Mouse (Mus musculus) midbrain, postnatal 0 days (tissue): ENCODE data around the gene Rere. TPM values are rescaled to one million over a fixed set of nuclear protein-coding genes. Genes with fewer than 3 reads are reported as not detected.
A peak's percentile ranks its signal among the peaks of the same experiment; 100 is the strongest.

Experiments
- ATAC-seq: fragments of 200-750 bp; cut with Nextera tagmentation; 2 replicates; pipeline ENCODE4 v1.8.0; 2017; ENCODE audit warnings: moderate number of reproducible peaks, mild to moderate bottlenecking, moderate TSS enrichment, moderate library complexity; ENCODE audit not compliant: low FRiP score
- DNase-seq: peaks from one replicate; pipeline ENCODE4 v3.0.0-alpha.2; 2015; ENCODE audit warnings: low spot score
- H3K27ac ChIP-seq: fragments of 300-500 bp; sonication (generic); 2 replicates; pipeline ENCODE4 v1.5.1; 2014; ENCODE audit warnings: low read depth, mild to moderate bottlenecking, low read length, mixed read lengths
- H3K27me3 ChIP-seq: fragments of 300-500 bp; sonication (generic); 2 replicates; pipeline ENCODE4 v1.6.1; 2014; ENCODE audit warnings: low read length, control low read depth, mixed read lengths; ENCODE audit not compliant: insufficient read depth
- H3K36me3 ChIP-seq: fragments of 300-500 bp; sonication (generic); 2 replicates; pipeline ENCODE4 v1.6.1; 2014; ENCODE audit warnings: low read length, control low read depth, mixed read lengths; ENCODE audit not compliant: insufficient read depth
- H3K4me1 ChIP-seq: fragments of 300-500 bp; sonication (generic); 2 replicates; pipeline ENCODE4 v1.6.1; 2014; ENCODE audit warnings: mild to moderate bottlenecking, control low read depth, antibody characterized with exemption, low read length, mixed read lengths; ENCODE audit not compliant: insufficient read depth
- H3K4me2 ChIP-seq: fragments of 300-500 bp; sonication (generic); 2 replicates; pipeline ENCODE4 v1.6.1; 2014; ENCODE audit warnings: low read depth, mild to moderate bottlenecking, low read length, mixed read lengths; ENCODE audit not compliant: poor library complexity, severe bottlenecking
- H3K4me3 ChIP-seq: fragments of 300-500 bp; sonication (generic); 2 replicates; pipeline ENCODE4 v1.5.1; 2014; ENCODE audit warnings: low read depth, mild to moderate bottlenecking, low read length, moderate library complexity
- H3K9ac ChIP-seq: fragments of 300-500 bp; sonication (generic); replicated peaks from 2 replicates; pipeline ENCODE4 v1.6.1; 2014; ENCODE audit warnings: mild to moderate bottlenecking, low read length, moderate library complexity, mixed read lengths; ENCODE audit not compliant: poor library complexity, severe bottlenecking
- H3K9me3 ChIP-seq: fragments of 300-500 bp; sonication (generic); 2 replicates; pipeline ENCODE4 v1.6.1; 2016; ENCODE audit warnings: low read length, control low read depth
- CTCF ChIP-seq: IDR thresholded peaks from 2 replicates; pipeline ENCODE4 v1.5.1; 2016; ENCODE audit warnings: antibody characterized with exemption, mild to moderate bottlenecking
- WGBS: fragments of 180-500 bp; shearing (Covaris S2); extraction: QIAGEN DNeasy Blood & Tissue Kit; methylation state at CpG from one replicate; pipeline ENCODE4 v1.1.7; 2014; 5-methylcytosine and 5-hydroxymethylcytosine counted together
- polyA plus RNA-seq: library from polyadenylated mRNA; unstranded; fragments of >200 nt; fragmentation: Nextera tagmentation; extraction: Ambion mirVana; gene quantifications from 2 replicates; pipeline ENCODE4 v1.2.1, GENCODE M21; 2015
- total RNA-seq: library from RNA; depleted of rRNA; stranded (reverse); fragments of >200 nt; gene quantifications from 2 replicates; pipeline ENCODE4 v1.2.3, GENCODE M21; 2014

Gene Rere
- total and polyA plus RNA-seq, 2 experiments from 2014 or later = 22.7 to 36.8 TPM

DNA sequence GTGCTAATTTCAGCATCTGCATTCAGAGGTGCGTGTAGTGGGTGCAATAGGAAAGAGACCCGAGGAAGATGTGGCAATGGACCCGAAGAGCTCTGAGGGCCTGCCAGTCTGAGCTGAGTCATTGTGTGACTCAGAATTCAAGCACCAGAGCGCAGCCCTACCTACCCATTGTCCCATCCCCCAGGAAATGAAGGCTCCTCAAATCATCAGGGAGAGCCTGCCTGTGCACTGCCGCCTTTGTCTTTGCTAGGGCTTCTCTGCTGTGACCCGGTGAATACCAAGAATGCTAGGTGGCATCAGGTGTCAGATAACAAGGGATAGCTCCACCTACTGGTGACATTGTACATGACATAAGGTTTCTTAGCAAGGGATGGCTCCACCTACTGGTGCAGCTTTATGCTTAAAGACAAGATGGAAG is 41.5 kb upstream of the Rere start:
- no peaks in the 10 kb centered on the region for H3K27me3 ChIP-seq
- peaks cover 37% of the 10 kb centered on the region for H3K36me3 ChIP-seq
- peak; percentile 97 for DNase-seq
- no peaks in the 10 kb centered on the region for H3K9me3 ChIP-seq
- H3K4me3 ChIP-seq = no peak overlapping the region
- peaks cover 11% of the 10 kb centered on the region for H3K4me1 ChIP-seq
- no peak overlapping the region for H3K9ac ChIP-seq
- H3K27ac ChIP-seq = no peak overlapping the region
- peak overlapping the region; percentile 75 for H3K4me2 ChIP-seq
- ATAC-seq = no peak
- 12% methylated on average over 6 of the region's 6 CpGs for WGBS
- peak; percentile 100 for TF ChIP-seq CTCF

GRCm38 (mm10) chr4:150240381-150240886 is 41.0 kb upstream of the Rere start:
- Histone ChIP-seq H3K4me3 (no peak overlapping the region), H3K27me3 (no peaks in the 10 kb centered on the region), H3K27ac (no peak overlapping the region), H3K4me1 (peaks cover 11% of the 10 kb centered on the region), H3K36me3 (peaks cover 37% of the 10 kb centered on the region), H3K9me3 (no peaks in the 10 kb centered on the region), H3K4me2 (no peak overlapping the region; the same call in 1 of the 2 replicates), H3K9ac (0 out of 2 replicates have a peak overlapping the region, but pooled peaks have one; percentile 36)
- 81% methylated on average over 1 of the region's 1 CpGs for WGBS
- DNase-seq (no peak), ATAC-seq (no peak)
- TF ChIP-seq CTCF = no peak

GRCm38 (mm10) chr4:150241708-150242107 is 39.7 kb upstream of the Rere start:
- Histone ChIP-seq H3K4me1 (peaks cover 11% of the 10 kb centered on the region), H3K4me2 (no peak overlapping the region), H3K9ac (no peak overlapping the region), H3K27ac (no peak overlapping the region), H3K27me3 (no peaks in the 10 kb centered on the region), H3K4me3 (no peak overlapping the region), H3K36me3 (peaks cover 47% of the 10 kb centered on the region), H3K9me3 (no peaks in the 10 kb centered on the region)
- ATAC-seq = no peak
- TF ChIP-seq CTCF = no peak
- DNase-seq = no peak
- 62% methylated on average over 4 of the region's 4 CpGs for WGBS

- Histone ChIP-seq H3K4me1 (peaks cover 11% of the 10 kb centered on the region), H3K27me3 (no peaks in the 10 kb centered on the region)
Observed at GRCm38 (mm10) chr4:150242745-150243144, 38.7 kb upstream of the Rere start.

GRCm38 (mm10) chr4:150245876-150246275 is 35.6 kb upstream of the Rere start:
- H3K9me3 ChIP-seq = no peaks in the 10 kb centered on the region
- ATAC-seq (no peak), DNase-seq (no peak)
- H3K4me1 ChIP-seq = 0 out of 2 replicates have a peak, but pooled peaks cover 6% of the 10 kb centered on the region
- H3K36me3 ChIP-seq = peaks cover 69% of the 10 kb centered on the region
- no peak overlapping the region for H3K4me3 ChIP-seq
- TF ChIP-seq CTCF = no peak
- no peak overlapping the region for H3K9ac ChIP-seq
- no peak overlapping the region for H3K4me2 ChIP-seq
- H3K27ac ChIP-seq = no peak overlapping the region
- H3K27me3 ChIP-seq = no peaks in the 10 kb centered on the region
- WGBS = 85% methylated on average over 2 of the region's 2 CpGs

More at GRCm38 (mm10) chr4:150242745-150243144, 38.7 kb upstream of the Rere start:
- Histone ChIP-seq H3K36me3 (peaks cover 57% of the 10 kb centered on the region), H3K4me2 (no peak overlapping the region), H3K27ac (no peak overlapping the region), H3K9me3 (no peaks in the 10 kb centered on the region), H3K9ac (no peak overlapping the region), H3K4me3 (no peak overlapping the region)
- no peak for TF ChIP-seq CTCF
- DNase-seq (no peak), ATAC-seq (no peak)
- WGBS = 85% methylated on average over 5 of the region's 5 CpGs

- Histone ChIP-seq H3K9me3 (no peaks in the 10 kb centered on the region), H3K36me3 (peaks cover 51% of the 10 kb centered on the region), H3K27ac (no peak overlapping the region), H3K27me3 (no peaks in the 10 kb centered on the region), H3K4me3 (no peak overlapping the region), H3K4me1 (0 out of 2 replicates have a peak, but pooled peaks cover 8% of the 10 kb centered on the region), H3K4me2 (no peak overlapping the region), H3K9ac (no peak overlapping the region)
- 45% methylated on average over 5 of the region's 5 CpGs for WGBS
- peak; percentile 82 for DNase-seq
- peak; percentile 38; the same call in 1 of the 2 replicates for ATAC-seq
- peak; percentile 98 for TF ChIP-seq CTCF
Observed at GRCm38 (mm10) chr4:150248009-150248408, 33.4 kb upstream of the Rere start.
